In the genomic region with DNA sequence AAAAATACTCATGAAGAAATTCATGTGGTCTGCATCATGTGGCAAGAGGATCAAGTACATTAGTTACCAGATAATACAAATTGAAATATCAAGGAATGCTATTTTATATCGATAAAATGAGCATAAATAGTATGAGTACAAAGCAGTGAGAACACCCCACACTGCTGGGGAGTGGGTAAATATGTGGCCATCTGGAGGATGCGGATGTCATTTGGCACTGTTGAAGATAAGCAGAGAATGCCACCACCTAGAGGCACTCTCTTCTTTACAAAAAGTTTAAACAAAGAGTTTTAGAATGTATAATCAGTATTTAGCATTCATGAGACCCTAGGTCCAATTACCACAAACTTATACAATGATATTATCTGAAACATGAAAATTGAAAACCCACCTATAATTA, we compare ENCODE assay signal across 32 mouse cellular contexts. TPM values are rescaled to one million over a fixed set of nuclear protein-coding genes. Genes with fewer than 3 reads are reported as not detected.
A peak's percentile ranks its signal among the peaks of the same experiment; 100 is the strongest.
DNase-seq lines count a peak whose midpoint lies in the region; ATAC-seq and TF ChIP-seq lines count a peak whose summit lies in the region.
"Had no signal": no experiment of that assay in that cellular context is flagged by ENCODE, and none has a peak within 500 bp of the region (broad histone marks: within the 10 kb centered on the region; RNA-seq: fewer than 3 reads in every experiment).

No protein-coding gene starts in this region.

- whole genome bisulfite sequencing in hindbrain, postnatal 0 days = 80% methylated on average over 2 of the region's 2 CpGs
- 91% methylated on average over 2 of the region's 2 CpGs for WGBS in hindbrain, embryonic 10.5 days

- DNase-seq in cerebellum, postnatal 14 days = peak; percentile 8 to 33
- DNase-seq in cerebellum, adult 11-12 months = no peak
- peak; percentile 29 for DNase-seq in hindbrain, postnatal 0 days (ENCODE audit: low spot score)
- DNase-seq in hindbrain, embryonic 10.5 days (ENCODE audit: low spot score) = no peak
- DNase-seq in layer of hippocampus, adult 9-11 months = peak; percentile 14
- no peak for DNase-seq in layer of hippocampus, postnatal 25 days (ENCODE audit: extremely low spot score in 1 of 2, low spot score in 1 of 2)
- peak; percentile 19 for DNase-seq in brain, embryonic 14.5 days (ENCODE audit: low read depth)
- DNase-seq in B cell, adult 2 months = no peak
- DNase-seq: adrenal gland, adult 2 months; adrenal gland, postnatal 14 days; cerebellum, adult 11 months; cerebellum, adult 8-10 months; gastrocnemius, postnatal 25 days; heart, adult 18-20 months; heart, postnatal 10 days; heart, postnatal 36 days had no signal

- no peak overlapping the region for H3K4me3 ChIP-seq in hindbrain, postnatal 0 days (ENCODE audit: low read length)
- H3K4me3 ChIP-seq in hindbrain, embryonic 10.5 days = no peak overlapping the region
- H3K4me3 ChIP-seq: forebrain, embryonic 10.5 days; forebrain, embryonic 15.5 days; heart, embryonic 12.5 days; heart, embryonic 15.5 days had no signal

- H3K4me1 ChIP-seq in hindbrain, postnatal 0 days (ENCODE audit: insufficient read depth, low read length) = no peaks in the 10 kb centered on the region
- H3K4me1 ChIP-seq in hindbrain, embryonic 10.5 days (replicated peaks) = no peaks in the 10 kb centered on the region
- H3K4me1 ChIP-seq: forebrain, embryonic 10.5 days; forebrain, embryonic 15.5 days; heart, embryonic 15.5 days had no signal

- H3K27ac ChIP-seq in hindbrain, postnatal 0 days = no peak overlapping the region
- H3K27ac ChIP-seq in hindbrain, embryonic 10.5 days = no peak overlapping the region
- H3K27ac ChIP-seq: forebrain, embryonic 10.5 days; forebrain, embryonic 15.5 days; heart, embryonic 15.5 days; hindbrain, embryonic 14.5 days had no signal

- peaks cover 4% of the 10 kb centered on the region; the same call in 1 of the 2 replicates for H3K36me3 ChIP-seq in hindbrain, postnatal 0 days (ENCODE audit: insufficient read depth, low read length)
- peaks cover 31% of the 10 kb centered on the region for H3K36me3 ChIP-seq in hindbrain, embryonic 10.5 days

- no peak for TF ChIP-seq CTCF in hindbrain, postnatal 0 days (IDR thresholded peaks at IDR 0.05; ENCODE audit: low read depth)
- no peak for TF ChIP-seq CTCF in brain, embryonic 14.5 days (IDR thresholded peaks at IDR 0.05; ENCODE audit: borderline replicate concordance, extremely low read depth, insufficient read depth, insufficient read length)

- no peaks in the 10 kb centered on the region for H3K9me3 ChIP-seq in hindbrain, postnatal 0 days (ENCODE audit: low read length)
- H3K9me3 ChIP-seq in hindbrain, embryonic 10.5 days = no peaks in the 10 kb centered on the region
- H3K9me3 ChIP-seq: forebrain, embryonic 10.5 days; forebrain, embryonic 15.5 days; heart, embryonic 12.5 days; heart, embryonic 15.5 days had no signal

- no peak overlapping the region for H3K4me2 ChIP-seq in hindbrain, postnatal 0 days (ENCODE audit: low read depth, low read length)
- H3K4me2 ChIP-seq: forebrain, embryonic 15.5 days; heart, embryonic 12.5 days; heart, embryonic 15.5 days; hindbrain, embryonic 14.5 days had no signal

- no peaks in the 10 kb centered on the region for H3K27me3 ChIP-seq in hindbrain, postnatal 0 days (ENCODE audit: insufficient read depth, low read length)
- H3K27me3 ChIP-seq in hindbrain, embryonic 10.5 days (ENCODE audit: insufficient read depth, poor library complexity, severe bottlenecking) = no peaks in the 10 kb centered on the region
- H3K27me3 ChIP-seq: forebrain, embryonic 15.5 days; heart, embryonic 12.5 days; heart, embryonic 15.5 days had no signal

- TF ChIP-seq POLR2A in brain, embryonic 14.5 days (IDR thresholded peaks at IDR 0.05; ENCODE audit: borderline replicate concordance, extremely low read depth, insufficient read depth, insufficient read length, poor library complexity, severe bottlenecking) = no peak

- no peak for ATAC-seq in hindbrain, postnatal 0 days
- ATAC-seq: CD4-positive, CD25-positive, alpha-beta regulatory T cell, adult 4 months; forebrain, embryonic 15.5 days; intestine, postnatal 0 days had no signal

- no peak overlapping the region for H3K9ac ChIP-seq in hindbrain, postnatal 0 days (replicated peaks; ENCODE audit: low read length)
- H3K9ac ChIP-seq: forebrain, embryonic 15.5 days; heart, embryonic 12.5 days; heart, embryonic 15.5 days; hindbrain, embryonic 14.5 days had no signal

RNA-seq across cellular contexts. Expression of gene Ints6, which starts 42.8 kb away (rescaled TPM):
- total RNA-seq in hindbrain, postnatal 0 days (2014; rRNA removed) = 26.3 and 31.7 TPM in 2 replicates
- polyA plus RNA-seq in hindbrain, postnatal 0 days (2015; fragmentation: Nextera tagmentation; extraction: Ambion mirVana) = 7.5 and 9.9 TPM in 2 replicates
- polyA plus RNA-seq in hindbrain, embryonic 10.5 days (2016; fragmentation: Nextera tagmentation; extraction: Ambion mirVana) = 17.7 and 20.5 TPM in 2 replicates
- total RNA-seq in layer of hippocampus, postnatal 25 days (2021) = 10 to 100 TPM; 44.4 to 46.0 TPM
- polyA plus RNA-seq in brain, embryonic 14.5 days (2012; rRNA removed) = 14.0 and 17.4 TPM in 2 replicates

RNA-seq across cellular contexts. Expression of gene Serpine3, which starts 54.7 kb away (rescaled TPM):
- total RNA-seq in hindbrain, postnatal 0 days (2014; rRNA removed) = not detected in 2 replicates
- not detected in 2 replicates for polyA plus RNA-seq in hindbrain, postnatal 0 days (2015; fragmentation: Nextera tagmentation; extraction: Ambion mirVana)
- polyA plus RNA-seq in hindbrain, embryonic 10.5 days (2016; fragmentation: Nextera tagmentation; extraction: Ambion mirVana) = not detected in 2 replicates
- not detected for total RNA-seq in layer of hippocampus, postnatal 25 days (2021)
- 0.11 TPM in 1 of 2 replicates, not detected in the other for polyA plus RNA-seq in brain, embryonic 14.5 days (2012; rRNA removed)
- total RNA-seq: adrenal gland, adult 2 months; adrenal gland, postnatal 14 days; adrenal gland, postnatal 4 days; gastrocnemius, adult 8-10 months; gastrocnemius, postnatal 25 days; heart, adult 18-20 months; heart, postnatal 10 days; heart, postnatal 36 days; MEL had no signal
- polyA plus RNA-seq: adrenal gland, adult 2 months; C2C12; CD4-positive, CD25-positive, alpha-beta regulatory T cell, adult 4 months; embryonic facial prominence, embryonic 11.5 days; embryonic facial prominence, embryonic 14.5 days; forebrain, embryonic 10.5 days; forebrain, embryonic 15.5 days; gonadal fat pad, adult 2 months; heart, embryonic 12.5 days; heart, embryonic 15.5 days; hindbrain, embryonic 11.5 days; intestine, embryonic 14.5 days; intestine, postnatal 0 days had no signal

Comparison
In these comparisons a context has a peak if more than half of its experiments do, and no peak if none do; other contexts are left out.
1. DNase-seq: peak in cerebellum, postnatal 14 days (2 of 2), hindbrain, postnatal 0 days (single experiment), layer of hippocampus, adult 9-11 months (single experiment) and brain, embryonic 14.5 days (single experiment); none in cerebellum, adult 11-12 months (single experiment), hindbrain, embryonic 10.5 days (single experiment), layer of hippocampus, postnatal 25 days (0 of 2) and B cell, adult 2 months (0 of 2).